Mouse (Mus musculus): ENCODE data around the gene Trpt1. TPM values are rescaled to one million over a fixed set of nuclear protein-coding genes. Genes with fewer than 3 reads are reported as not detected.

Gene Trpt1
- polyA plus RNA-seq, 1 experiment = 4.6 TPM

DNA sequence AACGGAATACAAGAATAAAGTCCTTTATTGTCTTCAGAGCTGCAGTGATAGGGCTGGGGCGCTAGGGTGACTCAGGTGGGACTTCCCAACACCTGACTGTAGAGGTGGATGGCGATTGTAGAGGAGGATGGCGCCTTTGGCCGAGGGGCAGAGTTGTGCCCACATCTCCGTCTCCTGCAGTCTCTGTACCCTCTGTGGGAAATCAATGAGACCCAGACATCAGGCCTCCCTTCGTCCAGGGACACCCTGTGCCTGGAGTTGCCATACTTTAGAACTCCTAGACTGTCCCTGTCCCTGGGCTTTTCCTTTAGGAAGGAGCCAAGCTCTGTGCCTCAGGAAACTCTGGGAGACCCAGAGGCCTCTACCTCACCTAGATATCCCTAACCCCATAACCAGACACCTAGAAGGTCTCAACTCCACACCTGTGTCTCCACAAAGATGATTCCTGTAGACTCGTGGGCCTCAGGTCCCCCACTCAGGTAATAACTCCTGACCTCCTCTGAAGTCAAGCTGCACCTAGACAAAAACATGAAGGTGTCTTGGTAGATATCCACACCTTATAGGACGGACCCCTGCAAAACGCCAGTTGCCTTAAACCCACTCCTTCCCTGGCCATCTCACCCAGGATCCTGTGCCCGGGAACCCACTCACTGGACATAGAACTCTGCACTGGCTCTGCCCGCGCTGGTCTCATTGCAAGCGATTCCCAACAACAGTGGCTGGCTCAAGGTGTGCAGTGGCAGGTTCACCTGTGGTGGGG lies 2.7 kb upstream of the Trpt1 start:
- WGBS = 69% methylated on average over 14 of the region's 14 CpGs
- Histone ChIP-seq H3K27ac (ENCODE audit: control insufficient read depth, insufficient read depth, low read depth, low read length, poor library complexity) (peak overlapping the region; percentile 33), H3K4me1 (ENCODE audit: control insufficient read depth, insufficient read depth, low read length) (peaks cover 3% of the 10 kb centered on the region), H3K4me3 (replicated peaks; ENCODE audit: control insufficient read depth, low read depth, low read length) (peak overlapping the region; percentile 60)
- TF ChIP-seq POLR2A (IDR thresholded peaks at IDR 0.05; ENCODE audit: borderline replicate concordance, control insufficient read depth, low read depth, low read length) = no peak
- no peak for TF ChIP-seq CTCF (IDR thresholded peaks at IDR 0.05; ENCODE audit: control insufficient read depth, insufficient read depth, low read length)

DNA sequence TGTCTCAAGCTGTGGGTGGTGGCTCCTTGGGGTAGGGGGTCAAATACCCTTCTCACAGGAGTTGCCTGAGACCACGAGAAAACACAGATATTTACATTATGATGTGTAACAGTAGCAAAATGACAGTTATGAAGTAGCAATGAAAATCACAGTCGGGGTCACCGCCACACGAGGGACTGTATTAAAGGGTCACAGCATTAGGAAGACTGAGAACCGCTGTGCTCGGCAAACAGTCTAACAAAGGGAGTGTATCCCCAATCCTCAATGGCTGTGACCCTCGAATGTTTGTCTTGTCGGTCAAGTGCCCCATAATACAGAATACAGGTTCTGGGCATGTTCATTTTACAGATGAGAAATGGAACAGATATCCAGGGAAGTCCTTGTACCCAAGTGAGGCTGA lies 1.9 kb upstream of the Trpt1 start:
- H3K4me1 ChIP-seq (ENCODE audit: control insufficient read depth, insufficient read depth, low read length) = peaks cover 3% of the 10 kb centered on the region
- H3K4me3 ChIP-seq (replicated peaks; ENCODE audit: control insufficient read depth, low read depth, low read length) = no peak overlapping the region
- H3K27ac ChIP-seq (ENCODE audit: control insufficient read depth, insufficient read depth, low read depth, low read length, poor library complexity) = no peak overlapping the region
- 88% methylated on average over 8 of the region's 8 CpGs for WGBS
- TF ChIP-seq POLR2A (IDR thresholded peaks at IDR 0.05; ENCODE audit: borderline replicate concordance, control insufficient read depth, low read depth, low read length) = no peak
- TF ChIP-seq CTCF (IDR thresholded peaks at IDR 0.05; ENCODE audit: control insufficient read depth, insufficient read depth, low read length) = no peak

DNA sequence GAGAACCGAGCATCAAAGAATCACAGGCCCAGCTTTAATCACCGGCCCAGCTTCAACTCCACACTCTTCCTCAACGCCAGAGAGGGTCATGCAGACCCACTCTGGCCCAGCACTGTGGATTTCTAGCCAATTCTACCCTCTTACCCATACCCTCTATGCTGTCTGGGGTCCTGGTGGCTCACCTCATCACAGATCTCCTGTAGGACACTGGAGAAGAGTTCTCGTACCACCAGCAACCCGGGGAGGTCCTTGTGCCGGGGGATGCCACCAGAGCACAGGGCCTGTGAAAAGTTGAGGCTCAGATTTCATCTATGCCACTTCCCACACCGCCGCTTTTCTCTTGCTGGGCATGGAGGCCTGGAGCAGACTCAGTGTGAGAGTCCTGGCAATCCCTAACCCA lies 1.4 kb upstream of the Trpt1 start:
- TF ChIP-seq CTCF (IDR thresholded peaks at IDR 0.05; ENCODE audit: control insufficient read depth, insufficient read depth, low read length) (no peak), POLR2A (IDR thresholded peaks at IDR 0.05; ENCODE audit: borderline replicate concordance, control insufficient read depth, low read depth, low read length) (no peak)
- no peak overlapping the region for H3K27ac ChIP-seq (ENCODE audit: control insufficient read depth, insufficient read depth, low read depth, low read length, poor library complexity)
- peaks cover 3% of the 10 kb centered on the region for H3K4me1 ChIP-seq (ENCODE audit: control insufficient read depth, insufficient read depth, low read length)
- no peak overlapping the region for H3K4me3 ChIP-seq (replicated peaks; ENCODE audit: control insufficient read depth, low read depth, low read length)
- WGBS = 89% methylated on average over 8 of the region's 8 CpGs

DNA sequence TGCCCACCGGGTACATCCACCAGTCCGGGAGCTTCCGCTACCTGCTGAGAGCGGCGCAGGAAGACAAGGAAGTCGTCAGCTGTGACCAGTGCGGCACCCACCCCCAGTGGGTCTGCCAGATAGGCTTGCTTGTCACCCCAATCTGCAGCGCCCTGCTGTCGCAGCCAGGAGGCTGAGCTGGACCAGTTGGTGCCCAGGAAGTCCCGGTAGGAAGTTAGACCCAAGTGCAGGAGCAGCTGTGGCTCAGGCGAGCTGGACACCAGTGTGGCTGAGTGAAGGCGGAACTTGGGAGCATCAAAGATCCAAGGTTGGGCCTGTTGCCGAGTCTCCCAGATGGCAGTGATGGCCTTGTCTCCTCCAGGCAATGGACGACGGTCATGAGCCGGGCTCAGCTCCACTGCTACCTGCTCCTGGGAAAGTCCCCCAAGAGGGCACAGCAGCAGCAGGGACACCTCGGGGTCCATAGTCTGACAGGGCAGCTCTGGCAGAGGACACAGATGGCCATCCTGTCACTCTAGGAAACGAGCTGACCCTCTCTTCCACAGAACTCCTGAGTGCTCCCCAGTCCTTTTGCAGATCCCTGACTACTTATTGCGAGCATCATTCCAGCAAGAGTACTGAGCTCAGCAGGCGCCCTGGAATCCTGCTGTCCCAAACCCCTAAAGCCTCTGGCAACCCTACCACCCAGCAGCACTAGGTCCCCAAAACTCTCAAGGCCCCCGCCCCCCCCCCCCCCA lies 508 bp upstream of the Trpt1 start:
- Histone ChIP-seq H3K4me3 (replicated peaks; ENCODE audit: control insufficient read depth, low read depth, low read length) (peak overlapping the region; percentile 67), H3K27ac (ENCODE audit: control insufficient read depth, insufficient read depth, low read depth, low read length, poor library complexity) (peak overlapping the region; percentile 8), H3K4me1 (ENCODE audit: control insufficient read depth, insufficient read depth, low read length) (peaks cover 3% of the 10 kb centered on the region)
- WGBS = 37% methylated on average over 21 of the region's 21 CpGs
- TF ChIP-seq POLR2A (IDR thresholded peaks at IDR 0.05; ENCODE audit: borderline replicate concordance, control insufficient read depth, low read depth, low read length) = peak; percentile 12; the same call in 1 of the 2 replicates
- TF ChIP-seq CTCF (IDR thresholded peaks at IDR 0.05; ENCODE audit: control insufficient read depth, insufficient read depth, low read length) = no peak

DNA sequence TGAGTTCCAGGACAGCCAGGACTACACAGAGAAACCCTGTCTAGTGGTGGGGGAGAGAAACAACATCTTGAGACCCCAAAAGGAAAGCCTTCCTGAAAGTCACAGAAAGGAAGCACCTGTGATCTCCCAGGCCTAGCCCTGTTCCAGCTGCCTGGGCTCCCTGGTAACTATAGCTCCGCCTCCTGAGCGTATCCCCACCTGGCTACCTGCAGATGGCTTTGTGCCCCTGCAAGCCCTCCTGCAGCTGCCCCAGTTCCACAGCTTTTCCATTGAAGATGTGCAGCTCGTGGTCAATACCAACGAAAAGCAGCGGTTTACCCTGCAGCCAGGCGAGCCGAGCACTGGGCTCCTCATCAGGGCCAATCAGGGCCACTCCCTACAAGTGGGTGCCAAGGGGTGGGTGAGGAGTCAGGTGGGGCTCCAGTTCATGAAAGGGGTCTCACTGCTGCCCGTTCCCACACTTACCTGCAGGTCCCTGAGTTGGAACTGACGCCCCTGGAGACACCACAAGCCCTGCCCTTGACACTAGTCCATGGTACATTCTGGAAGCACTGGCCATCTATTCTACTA lies 1.9 kb downstream of the Trpt1 start:
- Histone ChIP-seq H3K27ac (ENCODE audit: control insufficient read depth, insufficient read depth, low read depth, low read length, poor library complexity) (no peak overlapping the region), H3K4me3 (replicated peaks; ENCODE audit: control insufficient read depth, low read depth, low read length) (no peak overlapping the region), H3K4me1 (ENCODE audit: control insufficient read depth, insufficient read depth, low read length) (peaks cover 3% of the 10 kb centered on the region)
- no peak for TF ChIP-seq CTCF (IDR thresholded peaks at IDR 0.05; ENCODE audit: control insufficient read depth, insufficient read depth, low read length)
- TF ChIP-seq POLR2A (IDR thresholded peaks at IDR 0.05; ENCODE audit: borderline replicate concordance, control insufficient read depth, low read depth, low read length) = no peak
- 72% methylated on average over 9 of the region's 9 CpGs for WGBS

DNA sequence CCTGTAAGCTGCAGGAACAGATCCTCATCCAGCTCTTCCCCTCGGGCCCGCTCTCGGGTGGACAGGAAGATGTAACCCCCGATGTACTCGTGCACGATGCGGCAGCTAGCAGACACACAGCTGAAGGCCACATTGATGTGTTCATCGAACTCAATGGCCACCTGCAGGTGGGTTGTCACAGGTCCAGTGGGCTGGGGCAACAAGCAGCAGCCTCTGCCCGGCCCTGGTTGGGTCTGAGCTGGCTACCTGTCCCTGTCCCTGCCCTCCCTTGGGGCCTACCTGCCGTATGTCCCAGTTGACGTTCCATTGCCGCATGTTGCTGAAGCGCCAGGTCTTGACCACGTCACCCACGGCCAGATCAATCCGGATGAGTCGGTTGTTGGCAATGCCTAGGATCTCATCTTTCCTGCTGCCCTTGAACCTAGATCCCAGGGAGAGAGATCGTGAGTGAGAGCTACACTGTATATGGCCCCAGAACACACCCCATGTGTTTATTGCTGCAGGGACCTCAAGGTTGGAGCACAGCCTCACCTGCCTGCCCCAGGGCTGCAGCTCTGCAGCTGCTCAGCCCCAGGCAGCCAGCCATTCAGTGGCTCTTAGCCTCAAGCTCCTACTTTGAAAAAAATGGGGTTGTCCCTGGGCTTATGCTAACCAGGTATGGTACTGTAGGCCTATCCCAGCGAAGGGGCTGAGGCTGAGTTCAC lies 3.6 kb downstream of the Trpt1 start:
- WGBS = 90% methylated on average over 19 of the region's 19 CpGs
- no peak overlapping the region for H3K27ac ChIP-seq (ENCODE audit: control insufficient read depth, insufficient read depth, low read depth, low read length, poor library complexity)
- TF ChIP-seq POLR2A (IDR thresholded peaks at IDR 0.05; ENCODE audit: borderline replicate concordance, control insufficient read depth, low read depth, low read length) (no peak), CTCF (IDR thresholded peaks at IDR 0.05; ENCODE audit: control insufficient read depth, insufficient read depth, low read length) (no peak)
- no peak overlapping the region for H3K4me3 ChIP-seq (replicated peaks; ENCODE audit: control insufficient read depth, low read depth, low read length)
- H3K4me1 ChIP-seq (ENCODE audit: control insufficient read depth, insufficient read depth, low read length) = peaks cover 1% of the 10 kb centered on the region; the same call in 1 of the 2 replicates

DNA sequence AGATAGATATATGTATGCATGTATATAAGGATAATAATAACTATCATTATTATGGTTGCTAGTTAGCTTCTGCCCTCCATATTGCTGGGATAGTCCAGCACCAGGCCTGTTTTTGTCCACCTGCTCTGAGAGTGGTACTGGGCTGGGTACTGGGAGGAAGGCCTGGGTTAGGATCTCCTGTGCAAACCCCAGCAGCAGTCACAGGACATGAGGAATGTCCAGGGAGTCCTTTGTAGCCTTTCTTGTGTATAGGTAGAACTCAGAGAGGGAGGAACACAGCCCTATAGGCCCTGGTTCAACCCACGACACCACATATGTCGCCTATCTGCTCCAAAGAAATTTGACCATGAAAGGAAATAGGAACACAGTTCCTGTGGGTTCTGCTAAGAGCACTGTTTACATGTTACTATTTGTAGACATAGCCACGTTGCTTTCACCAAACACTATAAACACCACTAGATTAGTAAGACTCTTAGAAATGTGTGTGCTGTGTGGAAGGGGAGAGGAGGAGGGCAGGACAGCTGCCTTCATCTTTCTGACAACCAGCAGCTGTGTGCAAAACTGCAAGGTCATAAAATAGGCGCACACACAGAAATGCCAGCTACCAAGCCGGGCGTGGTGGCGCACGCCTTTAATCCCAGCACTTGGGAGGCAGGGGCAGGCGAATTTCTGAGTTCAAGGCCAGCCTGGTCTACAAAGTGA lies 11.1 kb downstream of the Trpt1 start:
- H3K4me3 ChIP-seq (replicated peaks; ENCODE audit: control insufficient read depth, low read depth, low read length) = no peak overlapping the region
- 84% methylated on average over 9 of the region's 9 CpGs for WGBS
- no peak for TF ChIP-seq POLR2A (IDR thresholded peaks at IDR 0.05; ENCODE audit: borderline replicate concordance, control insufficient read depth, low read depth, low read length)
- no peak for TF ChIP-seq CTCF (IDR thresholded peaks at IDR 0.05; ENCODE audit: control insufficient read depth, insufficient read depth, low read length)
- H3K4me1 ChIP-seq (ENCODE audit: control insufficient read depth, insufficient read depth, low read length) = no peaks in the 10 kb centered on the region
- H3K27ac ChIP-seq (ENCODE audit: control insufficient read depth, insufficient read depth, low read depth, low read length, poor library complexity) = no peak overlapping the region

Data from bone marrow, adult 2 months (tissue).